Mouse (Mus musculus) megakaryocyte, embryonic 14.5 days (primary cell): ENCODE data around the gene Hps3.

ENCODE experiments used
- FLI1 ChIP-seq: IDR thresholded peaks from 2 replicates; pipeline ENCODE4 v1.6.1; 2012; ENCODE audit warnings: low read length, inconsistent platforms, mixed read lengths
- GATA1 ChIP-seq: IDR thresholded peaks from 3 replicates; pipeline ENCODE4 v1.6.1; 2012; ENCODE audit warnings: mixed read lengths, low read length, inconsistent platforms, borderline replicate concordance

DNA sequence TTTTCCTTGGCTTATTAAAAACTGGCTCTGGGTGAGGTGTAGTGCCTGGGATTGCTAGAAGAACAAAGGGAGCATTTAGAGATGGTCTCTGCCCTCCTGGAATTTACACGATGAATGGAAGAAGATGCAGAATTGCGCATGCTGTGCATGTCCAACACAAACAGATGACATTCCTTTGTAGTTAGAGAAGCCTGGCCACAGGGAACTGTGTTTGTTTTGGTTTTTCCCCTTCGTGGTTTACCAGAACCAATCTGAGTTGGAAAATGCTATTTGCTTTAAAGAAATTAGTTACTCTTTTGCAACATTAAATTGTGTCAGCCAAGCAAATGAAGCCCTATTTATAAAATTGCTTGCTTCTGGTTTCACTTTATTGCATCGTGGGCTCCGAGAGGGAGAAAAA, 78.2 kb downstream of the Hps3 start, which contains the start of gene Cp:
- TF ChIP-seq GATA1: no peak
- no peak for TF ChIP-seq FLI1
